Mouse (Mus musculus): ENCODE results near the gene Best2. TPM values are rescaled to one million over a fixed set of nuclear protein-coding genes. Genes with fewer than 3 reads are reported as not detected.

Best2 gene
- total and polyA plus RNA-seq, 3 experiments: 0.04 to 0.13 TPM; not detected in 1

GRCm38 (mm10) chr8:85059879-85060616, 45.7 kb upstream of the Best2 start, which contains the start of gene Fbxw9:
Fbxw9 (plus strand) TSS chr8:85060055.
- Histone ChIP-seq H3K27ac (ENCODE audit: control insufficient read depth, low read depth, low read length) (no peak within 1 kb of the TSS), H3K9ac (ENCODE audit: control insufficient read depth, low read depth, low read length, poor library complexity, severe bottlenecking) (peak within 1 kb of the TSS; percentile 63), H3K79me2 (ENCODE audit: control insufficient read depth, insufficient read depth, low read length, poor library complexity) (0 out of 2 replicates have a peak, but pooled peaks cover 2% of the 10 kb centered on the region), H3K9me3 (replicated peaks; ENCODE audit: insufficient read depth, low read length) (no peaks in the 10 kb centered on the region), H3K27me3 (ENCODE audit: control insufficient read depth in 1 of 2, insufficient read depth in 2 of 2, low read length in 2 of 2) (no peaks in the 10 kb centered on the region), H3K36me3 (ENCODE audit: control insufficient read depth in 1 of 2, insufficient read depth in 2 of 2, low read length in 2 of 2) (no peaks in the 10 kb centered on the region; a peak in 2 of 4 replicates), H3K4me1 (ENCODE audit: control insufficient read depth in 1 of 2, insufficient read depth in 2 of 2, low read length in 2 of 2) (0 out of 4 replicates have a peak, but pooled peaks cover 0 to 3% of the 10 kb centered on the region in 2 experiments), H3K4me3 (ENCODE audit: control insufficient read depth in 1 of 2, insufficient read depth in 1 of 2, low read depth in 2 of 2, low read length in 2 of 2) (peak within 1 kb of the TSS; percentile 45 to 78)
- TF ChIP-seq TCF12 (IDR thresholded peaks at IDR 0.05; ENCODE audit: low read depth, low read length) (no peak), ZNF384 (IDR thresholded peaks at IDR 0.05; ENCODE audit: low read depth, low read length) (0 out of 2 replicates have a peak, but pooled peaks have one; percentile 50), MAX (IDR thresholded peaks at IDR 0.05; ENCODE audit: low read length) (0 out of 2 replicates have a peak, but pooled peaks have one; percentile 25), EP300 (IDR thresholded peaks at IDR 0.05; ENCODE audit: low read depth in 1 of 2, low read length in 2 of 2) (no peak), HCFC1 (IDR thresholded peaks at IDR 0.05; ENCODE audit: low read depth, low read length) (peak; percentile 84), ELF1 (IDR thresholded peaks at IDR 0.05; ENCODE audit: low read depth, low read length) (peak; percentile 74; the same call in 1 of the 2 replicates), BHLHE40 (IDR thresholded peaks at IDR 0.05; ENCODE audit: borderline replicate concordance, low read depth, low read length) (no peak), NELFE (IDR thresholded peaks at IDR 0.05; ENCODE audit: low read depth, low read length) (no peak), POLR2A (IDR thresholded peaks at IDR 0.05; ENCODE audit: control insufficient read depth in 1 of 2, insufficient read depth in 1 of 2, low read depth in 1 of 2, low read length in 2 of 2, poor library complexity in 1 of 2) (peak in 1 of 2 experiments; percentile 42; a peak in 1 of 4 replicates), POLR2AphosphoS2 (IDR thresholded peaks at IDR 0.05; ENCODE audit: low read length) (peak; percentile 32; the same call in 1 of the 2 replicates), GABPA (IDR thresholded peaks at IDR 0.05; ENCODE audit: low read depth, low read length) (no peak), MEF2A (IDR thresholded peaks at IDR 0.05; ENCODE audit: extremely low read depth, insufficient replicate concordance, low read depth, low read length, poor library complexity, severe bottlenecking) (no peak), SIN3A (IDR thresholded peaks at IDR 0.05; ENCODE audit: low read length) (peak; percentile 97), MXI1 (IDR thresholded peaks at IDR 0.05; ENCODE audit: low read depth, low read length) (peak; percentile 88), POLR2AphosphoS5 (IDR thresholded peaks at IDR 0.05; ENCODE audit: borderline replicate concordance, low read depth, low read length) (no peak), MAZ (IDR thresholded peaks at IDR 0.05; ENCODE audit: low read depth, low read length) (no peak), CHD1 (IDR thresholded peaks at IDR 0.05; ENCODE audit: low read depth, low read length) (no peak)
- peak; percentile 90 for DNase-seq (ENCODE audit: low read depth, low spot score)

GRCm38 (mm10) chr8:85057367-85057766, 43.0 kb upstream of the Best2 start:
- no peak for TF ChIP-seq RAD21 (IDR thresholded peaks at IDR 0.05; ENCODE audit: low read depth, low read length)
- TF ChIP-seq MAZ (IDR thresholded peaks at IDR 0.05; ENCODE audit: low read depth, low read length): no peak
- no peak for TF ChIP-seq E2F4 (IDR thresholded peaks at IDR 0.05; ENCODE audit: borderline replicate concordance, low read depth, low read length)
- TF ChIP-seq TCF12 (IDR thresholded peaks at IDR 0.05; ENCODE audit: low read depth, low read length): no peak
- TF ChIP-seq CHD2 (IDR thresholded peaks at IDR 0.05; ENCODE audit: low read length): no peak
- TF ChIP-seq MAX (IDR thresholded peaks at IDR 0.05; ENCODE audit: low read length): no peak
- DNase-seq (ENCODE audit: low read depth, low spot score): no peak
- H3K79me2 ChIP-seq (ENCODE audit: control insufficient read depth, insufficient read depth, low read length, poor library complexity): 0 out of 2 replicates have a peak, but pooled peaks cover 2% of the 10 kb centered on the region
- peaks cover 0 to 3% of the 10 kb centered on the region in 2 experiments; a peak in 2 of 4 replicates for H3K36me3 ChIP-seq (ENCODE audit: control insufficient read depth in 1 of 2, insufficient read depth in 2 of 2, low read length in 2 of 2)
- 0 out of 4 replicates have a peak, but pooled peaks cover 0 to 3% of the 10 kb centered on the region in 2 experiments for H3K4me1 ChIP-seq (ENCODE audit: control insufficient read depth in 1 of 2, insufficient read depth in 2 of 2, low read length in 2 of 2)
- no peaks in the 10 kb centered on the region for H3K27me3 ChIP-seq (ENCODE audit: control insufficient read depth in 1 of 2, insufficient read depth in 2 of 2, low read length in 2 of 2)
- H3K27ac ChIP-seq (ENCODE audit: control insufficient read depth, low read depth, low read length): no peak overlapping the region
- H3K9me3 ChIP-seq (replicated peaks; ENCODE audit: insufficient read depth, low read length): no peaks in the 10 kb centered on the region
- H3K9ac ChIP-seq (ENCODE audit: control insufficient read depth, low read depth, low read length, poor library complexity, severe bottlenecking): no peak overlapping the region
- H3K4me3 ChIP-seq (ENCODE audit: control insufficient read depth in 1 of 2, insufficient read depth in 1 of 2, low read depth in 2 of 2, low read length in 2 of 2): no peak overlapping the region

Data from MEL (cell line).